Mouse (Mus musculus) layer of hippocampus, postnatal 14 days (tissue): Measurements from ENCODE around the gene Dmrtc1b. TPM values are rescaled to one million over a fixed set of nuclear protein-coding genes. Genes with fewer than 3 reads are reported as not detected.
"Not testable (repeated sequence)": the region's sequence is repeated elsewhere in the genome, so short reads cannot be mapped to it uniquely, and the experiment has no call there.

Source experiments
- DNase-seq, 2 experiments: peaks; one replicate each; pipeline ENCODE4 v3.0.0; 2021 to 2022; ENCODE audit warnings: low spot score in 2 of 2, mixed read lengths in 1 of 2
- long read RNA-seq, 2 experiments: library from polyadenylated mRNA; stranded (forward); transcript quantifications; one replicate each; pipeline ENCODE4 v2.0.0; 2021
- total RNA-seq, 2 experiments: library from RNA; stranded (reverse); gene quantifications; 2 replicates each; pipeline ENCODE4 v1.2.3; 2021

Dmrtc1b gene
- not detected for total RNA-seq
- long read RNA-seq, experiment 1, result 0 reads
- long read RNA-seq, experiment 2, result 0 reads

GRCm38 (mm10) chrX:102707535-102707934, at the start of gene Dmrtc1b, which contains the start of gene Gm9112:
Gene Dmrtc1b (plus strand): TSS chrX:102707865.
Gene Gm9112 (minus strand): TSS chrX:102707635.
- not testable (repeated sequence) for DNase-seq

- peak in 1 of 2 experiments; percentile 7 for DNase-seq
Observed at GRCm38 (mm10) chrX:102660712-102661111, 47.0 kb upstream of the Dmrtc1b start.

- DNase-seq, result no peak
Observed at GRCm38 (mm10) chrX:102666641-102667040, 41.0 kb upstream of the Dmrtc1b start.

GRCm38 (mm10) chrX:102684706-102685105, 23.0 kb upstream of the Dmrtc1b start:
- not testable (repeated sequence) for DNase-seq

GRCm38 (mm10) chrX:102686872-102687271, 20.8 kb upstream of the Dmrtc1b start, which contains the start of gene Gm3880:
Gene Gm3880 (minus strand): TSS chrX:102686972.
- DNase-seq, result not testable (repeated sequence)

- DNase-seq, result peak; percentile 1 to 31
Observed at GRCm38 (mm10) chrX:102689252-102689651, 18.4 kb upstream of the Dmrtc1b start.

GRCm38 (mm10) chrX:102700636-102701035, 7.0 kb upstream of the Dmrtc1b start:
- DNase-seq, result not testable (repeated sequence)

GRCm38 (mm10) chrX:102724226-102724625, 16.6 kb downstream of the Dmrtc1b start:
- not testable (repeated sequence) for DNase-seq

Other genes starting within 250 kb of the Dmrtc1b start
- 10 to 100 TPM; 16.4 to 17.0 TPM for gene Hdac8, start 202.5 kb upstream of the Dmrtc1b start, total RNA-seq
- 10 to 100 TPM; 27.1 to 28.1 TPM for gene Phka1, start 63.6 kb upstream of the Dmrtc1b start, total RNA-seq
- gene Gm3880, start 20.9 kb upstream of the Dmrtc1b start, total RNA-seq, result not detected
- gene Gm9112, start 230 bp upstream of the Dmrtc1b start, total RNA-seq, result not detected
- not detected for gene Dmrtc1c1, start 95.1 kb downstream of the Dmrtc1b start, total RNA-seq
- gene Dmrtc1c2, start 146.8 kb downstream of the Dmrtc1b start, total RNA-seq, result not detected
- not detected for gene 1700031F05Rik, start 160.1 kb downstream of the Dmrtc1b start, total RNA-seq
- gene Dmrtc1a, start 200.8 kb downstream of the Dmrtc1b start, total RNA-seq, result 1 to 10 TPM; 2.2 to 2.3 TPM
- not detected for gene 1700011M02Rik, start 201.0 kb downstream of the Dmrtc1b start, total RNA-seq
- not detected for gene 1700018G05Rik, start 220.5 kb downstream of the Dmrtc1b start, total RNA-seq